Mouse (Mus musculus) Patski (cell line): ENCODE measurements around the gene Akap8. TPM values are rescaled to one million over a fixed set of nuclear protein-coding genes. Genes with fewer than 3 reads are reported as not detected.
A peak's percentile ranks its signal among the peaks of the same experiment; 100 is the strongest.

Experiments used
- ATAC-seq: fragments of 100-300 bp; one replicate; pipeline ENCODE4 v1.8.0; 2021
- CTCF ChIA-PET: fragments of 350-600 bp; sonication (Branson Sonifier 250); formaldehyde crosslinking; loops from one replicate; lab custom pipeline; 2022; ENCODE audit warnings: inconsistent platforms; lab: Charles Lee
- POLR2A ChIA-PET: fragments of 350-600 bp; sonication (Branson Sonifier 250); formaldehyde crosslinking; loops from one replicate; lab custom pipeline; 2022; ENCODE audit warnings: antibody characterized with exemption, inconsistent platforms; lab: Charles Lee
- DNase-seq: peaks from one replicate; pipeline ENCODE4 v3.0.0-alpha.2; 2011; ENCODE audit warnings: low read depth, low spot score
- H3K27me3 ChIP-seq: fragments of 371-371 bp; one replicate; pipeline ENCODE4 v1.5.1; 2021
- CTCF ChIP-seq: fragments of 100-300 bp; IDR thresholded peaks from one replicate; pipeline ENCODE4 v1.5.1; 2021
- in situ Hi-C: fragments of 300-500 bp; cut with MboI; formaldehyde crosslinking; loops from 3 replicates; pipeline ENCODE4 v1.11.1; 2018; ENCODE audit warnings: low pct_unique_long_range_greater_than_20kb, mixed read lengths
- polyA plus RNA-seq: library from polyadenylated mRNA; unstranded; gene quantifications from one replicate; pipeline ENCODE4 v1.2.3, GENCODE M21; 2021

Akap8 gene
- polyA plus RNA-seq, 1 experiment from 2014 or later = 101 TPM

- ChIA-PET CTCF (interaction anchor here (1.1 kb wide), 2 partner anchors 21 to 28 kb away, joined by 3 to 6 read pairs; no protein-coding TSS in a partner anchor), POLR2A (interaction anchor here (0.5 kb wide), 1 partner anchor 1794 kb away, joined by 8 read pairs; no protein-coding TSS in a partner anchor)
- H3K27me3 ChIP-seq = no peaks in the 10 kb centered on the region
- TF ChIP-seq CTCF = no peak
- in situ Hi-C loops = no loop called here
- ATAC-seq (no peak), DNase-seq (no peak)
Observed at GRCm38 (mm10) chr17:32321836-32322235, 798 bp upstream of the Akap8 start.

- TF ChIP-seq CTCF = no peak
- POLR2A ChIA-PET = interaction anchor here (1.7 kb wide), 1 partner anchor 17 kb away, joined by 6 read pairs; no protein-coding TSS in a partner anchor
- CTCF ChIA-PET = interaction anchor here (1.1 kb wide), 2 partner anchors 20 to 28 kb away, joined by 3 to 6 read pairs; no protein-coding TSS in a partner anchor
- in situ Hi-C loops = no loop called here
- H3K27me3 ChIP-seq = no peaks in the 10 kb centered on the region
- ATAC-seq (peak; percentile 61), DNase-seq (no peak)
Observed at GRCm38 (mm10) chr17:32321390-32321734, 324 bp upstream of the Akap8 start.

GRCm38 (mm10) chr17:32319950-32320349, 1.1 kb downstream of the Akap8 start:
- H3K27me3 ChIP-seq = no peaks in the 10 kb centered on the region
- TF ChIP-seq CTCF = no peak
- in situ Hi-C loops = no loop called here
- CTCF ChIA-PET = no interaction called here
- DNase-seq = no peak
- no peak for ATAC-seq
- POLR2A ChIA-PET = interaction anchor here (1.7 kb wide), 1 partner anchor 16 kb away, joined by 6 read pairs; no protein-coding TSS in a partner anchor

- TF ChIP-seq CTCF = no peak
- no peak for ATAC-seq
- in situ Hi-C loops = no loop called here
- H3K27me3 ChIP-seq = no peaks in the 10 kb centered on the region
- ChIA-PET CTCF (interaction anchor here (0.8 kb wide), 1 partner anchor 108 kb away, joined by 3 read pairs; no protein-coding TSS in a partner anchor), POLR2A (no interaction called here)
- DNase-seq = no peak
Observed at GRCm38 (mm10) chr17:32317708-32318107, 3.3 kb downstream of the Akap8 start.

- ATAC-seq (no peak), DNase-seq (no peak)
- TF ChIP-seq CTCF = no peak
- H3K27me3 ChIP-seq = no peaks in the 10 kb centered on the region
- CTCF ChIA-PET = no interaction called here
- in situ Hi-C loops = no loop called here
- POLR2A ChIA-PET = no interaction called here
Observed at GRCm38 (mm10) chr17:32317032-32317431, 4.0 kb downstream of the Akap8 start.

GRCm38 (mm10) chr17:32315560-32315959, 5.5 kb downstream of the Akap8 start:
- ATAC-seq (no peak), DNase-seq (no peak)
- H3K27me3 ChIP-seq = no peaks in the 10 kb centered on the region
- ChIA-PET POLR2A (no interaction called here), CTCF (no interaction called here)
- in situ Hi-C loops = no loop called here
- TF ChIP-seq CTCF = no peak

GRCm38 (mm10) chr17:32313892-32314291, 7.1 kb downstream of the Akap8 start:
- TF ChIP-seq CTCF = no peak

GRCm38 (mm10) chr17:32312801-32313200, 8.2 kb downstream of the Akap8 start:
- DNase-seq = no peak
- in situ Hi-C loops = no loop called here
- H3K27me3 ChIP-seq = no peaks in the 10 kb centered on the region
- ChIA-PET POLR2A (no interaction called here), CTCF (interaction anchor here (1.0 kb wide), 1 partner anchor 176 kb away, joined by 4 read pairs; no protein-coding TSS in a partner anchor)
- no peak for ATAC-seq
- no peak for TF ChIP-seq CTCF

More at GRCm38 (mm10) chr17:32313892-32314291, 7.1 kb downstream of the Akap8 start:
- H3K27me3 ChIP-seq = no peaks in the 10 kb centered on the region
- DNase-seq (no peak), ATAC-seq (no peak)
- ChIA-PET CTCF (interaction anchor here (1.0 to 1.3 kb wide), 2 partner anchors 8 to 19 kb away, joined by 3 read pairs; no protein-coding TSS in a partner anchor), POLR2A (interaction anchor here (0.7 kb wide), 1 partner anchor 11 kb away, joined by 3 read pairs; no protein-coding TSS in a partner anchor)
- in situ Hi-C loops = no loop called here

- POLR2A ChIA-PET = interaction anchor here (0.5 kb wide), 1 partner anchor 9 kb away, joined by 4 read pairs; no protein-coding TSS in a partner anchor
- CTCF ChIA-PET = no interaction called here
- H3K27me3 ChIP-seq = no peaks in the 10 kb centered on the region
- DNase-seq = no peak
- in situ Hi-C loops = no loop called here
- ATAC-seq = no peak
- TF ChIP-seq CTCF = no peak
Observed at GRCm38 (mm10) chr17:32307963-32308362, 13.1 kb downstream of the Akap8 start.

- POLR2A ChIA-PET = interaction anchor here (0.6 to 1.7 kb wide), 2 partner anchors 10 to 13 kb away, joined by 4 read pairs; no protein-coding TSS in a partner anchor
- TF ChIP-seq CTCF = peak; percentile 40
- in situ Hi-C loops = no loop called here
Observed at GRCm38 (mm10) chr17:32298125-32298524, 22.9 kb downstream of the Akap8 start.

GRCm38 (mm10) chr17:32295901-32296300, 25.1 kb downstream of the Akap8 start:
- ATAC-seq = no peak
- in situ Hi-C loops = no loop called here
- no peak for DNase-seq
- no peaks in the 10 kb centered on the region for H3K27me3 ChIP-seq
- ChIA-PET POLR2A (no interaction called here), CTCF (no interaction called here)
- TF ChIP-seq CTCF = no peak

More at GRCm38 (mm10) chr17:32298125-32298524, 22.9 kb downstream of the Akap8 start:
- no peaks in the 10 kb centered on the region for H3K27me3 ChIP-seq
- CTCF ChIA-PET = no interaction called here
- DNase-seq = no peak
- ATAC-seq = no peak
